Mouse (Mus musculus) embryonic facial prominence, embryonic 12.5 days (tissue): ENCODE measurements around the gene Mcm9. TPM values are rescaled to one million over a fixed set of nuclear protein-coding genes. Genes with fewer than 3 reads are reported as not detected.
A peak's percentile ranks its signal among the peaks of the same experiment; 100 is the strongest.
"Not testable (repeated sequence)": the region's sequence is repeated elsewhere in the genome, so short reads cannot be mapped to it uniquely, and the experiment has no call there.

Source experiments
- ATAC-seq: fragments of 200-750 bp; cut with Nextera tagmentation; 2 replicates; pipeline ENCODE4 v1.8.0; 2017; ENCODE audit not compliant: insufficient number of reproducible peaks, insufficient read depth, low FRiP score, low TSS enrichment
- H3K27ac ChIP-seq: fragments of 300-500 bp; sonication (generic); 2 replicates; pipeline ENCODE4 v1.5.1; 2016; ENCODE audit warnings: mild to moderate bottlenecking
- H3K27me3 ChIP-seq: fragments of 300-500 bp; sonication (generic); 2 replicates; pipeline ENCODE4 v1.6.1; 2016; ENCODE audit warnings: mild to moderate bottlenecking, moderate library complexity
- H3K36me3 ChIP-seq: fragments of 300-500 bp; sonication (generic); 2 replicates; pipeline ENCODE4 v1.6.1; 2016; ENCODE audit warnings: mild to moderate bottlenecking
- H3K4me1 ChIP-seq: fragments of 300-500 bp; sonication (generic); 2 replicates; pipeline ENCODE4 v1.6.1; 2016
- H3K4me2 ChIP-seq: fragments of 300-500 bp; sonication (generic); replicated peaks from 2 replicates; pipeline ENCODE4 v1.6.1; 2016; ENCODE audit warnings: mild to moderate bottlenecking, moderate library complexity
- H3K4me3 ChIP-seq: fragments of 300-500 bp; sonication (generic); 2 replicates; pipeline ENCODE4 v1.5.1; 2016; ENCODE audit warnings: mild to moderate bottlenecking
- H3K9ac ChIP-seq: fragments of 300-500 bp; sonication (generic); 2 replicates; pipeline ENCODE4 v1.6.1; 2016; ENCODE audit warnings: mild to moderate bottlenecking, moderate library complexity
- H3K9me3 ChIP-seq: fragments of 300-500 bp; sonication (generic); 2 replicates; pipeline ENCODE4 v1.6.1; 2016; ENCODE audit warnings: mild to moderate bottlenecking, moderate library complexity
- WGBS: fragments of 180-500 bp; shearing (Covaris S2); methylation state at CpG from one replicate; pipeline ENCODE4 v1.1.7; 2016; 5-methylcytosine and 5-hydroxymethylcytosine counted together
- polyA plus RNA-seq: library from polyadenylated mRNA; unstranded; fragments of >200 nt; fragmentation: Nextera tagmentation; extraction: Ambion mirVana; gene quantifications from 2 replicates; pipeline ENCODE4 v1.2.1, GENCODE M21; 2016

Mcm9 gene
- 14.4 and 14.7 TPM in 2 replicates for polyA plus RNA-seq

- not testable (repeated sequence) for H3K27me3 ChIP-seq, ATAC-seq, H3K36me3 ChIP-seq, H3K4me1 ChIP-seq, H3K9me3 ChIP-seq
- Histone ChIP-seq H3K4me3 (peak within 1 kb of the TSS; percentile 75), H3K9ac (peak within 1 kb of the TSS; percentile 78), H3K4me2 (peak within 1 kb of the TSS; percentile 36), H3K27ac (peak within 1 kb of the TSS; percentile 96)
- WGBS: 59% methylated on average over 10 of the region's 10 CpGs
Observed at GRCm38 (mm10) chr10:53630339-53630738, at the start of gene Mcm9. TSS of gene Mcm9 (minus strand) at chr10:53630439.

- ATAC-seq: no peak
- H3K9me3 ChIP-seq: no peaks in the 10 kb centered on the region
Observed at GRCm38 (mm10) chr10:53661788-53662187, 31.5 kb upstream of the Mcm9 start.

GRCm38 (mm10) chr10:53654239-53654638, 24.0 kb upstream of the Mcm9 start:
- not testable (repeated sequence) for H3K27me3 ChIP-seq, H3K27ac ChIP-seq, H3K4me1 ChIP-seq, H3K9me3 ChIP-seq, H3K9ac ChIP-seq, H3K36me3 ChIP-seq, H3K4me3 ChIP-seq, H3K4me2 ChIP-seq, ATAC-seq
- 71% methylated on average over 5 of the region's 5 CpGs for WGBS

More at GRCm38 (mm10) chr10:53661788-53662187, 31.5 kb upstream of the Mcm9 start:
- Histone ChIP-seq H3K4me2 (no peak overlapping the region), H3K4me1 (no peaks in the 10 kb centered on the region), H3K4me3 (no peak overlapping the region), H3K9ac (no peak overlapping the region), H3K36me3 (no peaks in the 10 kb centered on the region), H3K27ac (no peak overlapping the region), H3K27me3 (no peaks in the 10 kb centered on the region)
- 81% methylated on average over 4 of the region's 4 CpGs for WGBS

- Histone ChIP-seq H3K9me3 (no peaks in the 10 kb centered on the region), H3K36me3 (0 out of 2 replicates have a peak, but pooled peaks cover 2% of the 10 kb centered on the region), H3K4me3 (no peak overlapping the region), H3K9ac (no peak overlapping the region), H3K27ac (no peak overlapping the region), H3K4me1 (no peaks in the 10 kb centered on the region), H3K27me3 (no peaks in the 10 kb centered on the region), H3K4me2 (no peak overlapping the region)
- ATAC-seq: no peak
- WGBS: 81% methylated on average over 2 of the region's 2 CpGs
Observed at GRCm38 (mm10) chr10:53650683-53651082, 20.4 kb upstream of the Mcm9 start.

- Histone ChIP-seq H3K9me3 (no peaks in the 10 kb centered on the region), H3K36me3 (no peaks in the 10 kb centered on the region), H3K27ac (no peak overlapping the region), H3K9ac (no peak overlapping the region), H3K4me1 (no peaks in the 10 kb centered on the region), H3K27me3 (no peaks in the 10 kb centered on the region), H3K4me3 (no peak overlapping the region), H3K4me2 (no peak overlapping the region)
- ATAC-seq: no peak
Observed at GRCm38 (mm10) chr10:53641507-53641906, 11.3 kb upstream of the Mcm9 start.

- H3K9me3 ChIP-seq: no peaks in the 10 kb centered on the region
- no peak overlapping the region for H3K27ac ChIP-seq
- H3K27me3 ChIP-seq: no peaks in the 10 kb centered on the region
- no peak overlapping the region for H3K4me2 ChIP-seq
- 85% methylated on average over 13 of the region's 13 CpGs for WGBS
- no peaks in the 10 kb centered on the region for H3K36me3 ChIP-seq
- no peak for ATAC-seq
- H3K4me1 ChIP-seq: no peaks in the 10 kb centered on the region
- no peak overlapping the region for H3K9ac ChIP-seq
- no peak overlapping the region for H3K4me3 ChIP-seq
Observed at GRCm38 (mm10) chr10:53635246-53635971, 5.2 kb upstream of the Mcm9 start.

- Histone ChIP-seq H3K4me1 (no peaks in the 10 kb centered on the region), H3K9ac (no peak overlapping the region), H3K36me3 (no peaks in the 10 kb centered on the region), H3K27me3 (no peaks in the 10 kb centered on the region), H3K4me2 (no peak overlapping the region), H3K9me3 (no peaks in the 10 kb centered on the region), H3K4me3 (no peak overlapping the region), H3K27ac (no peak overlapping the region)
- ATAC-seq: no peak
- 80% methylated on average over 10 of the region's 10 CpGs for WGBS
Observed at GRCm38 (mm10) chr10:53634160-53634559, 3.9 kb upstream of the Mcm9 start.

GRCm38 (mm10) chr10:53629918-53630250, 355 bp downstream of the Mcm9 start:
- H3K9ac ChIP-seq: peak overlapping the region; percentile 78
- WGBS: under 1% methylated on average over 35 of the region's 35 CpGs
- H3K36me3 ChIP-seq: peaks cover 7% of the 10 kb centered on the region
- peak; percentile 96 for ATAC-seq
- no peaks in the 10 kb centered on the region for H3K9me3 ChIP-seq
- H3K4me2 ChIP-seq: peak overlapping the region; percentile 36
- H3K27ac ChIP-seq: peak overlapping the region; percentile 96
- H3K27me3 ChIP-seq: no peaks in the 10 kb centered on the region
- peaks cover 9% of the 10 kb centered on the region; the same call in 1 of the 2 replicates for H3K4me1 ChIP-seq
- peak overlapping the region; percentile 75 for H3K4me3 ChIP-seq

- peak overlapping the region; percentile 75 for H3K4me3 ChIP-seq
- ATAC-seq: peak; percentile 67
- peak overlapping the region; percentile 78 for H3K9ac ChIP-seq
- H3K4me2 ChIP-seq: peak overlapping the region; percentile 36
- H3K9me3 ChIP-seq: no peaks in the 10 kb centered on the region
- H3K36me3 ChIP-seq: peaks cover 8% of the 10 kb centered on the region
- H3K27me3 ChIP-seq: no peaks in the 10 kb centered on the region
- WGBS: under 1% methylated on average over 66 of the region's 67 CpGs
- H3K27ac ChIP-seq: peak overlapping the region; percentile 96
- H3K4me1 ChIP-seq: peaks cover 9% of the 10 kb centered on the region; the same call in 1 of the 2 replicates
Observed at GRCm38 (mm10) chr10:53629247-53629917, 857 bp downstream of the Mcm9 start.

GRCm38 (mm10) chr10:53615850-53616616, 14.2 kb downstream of the Mcm9 start:
- ATAC-seq: no peak
- no peak overlapping the region for H3K9ac ChIP-seq
- no peak overlapping the region for H3K4me2 ChIP-seq
- H3K27ac ChIP-seq: no peak overlapping the region
- H3K27me3 ChIP-seq: no peaks in the 10 kb centered on the region
- H3K4me3 ChIP-seq: no peak overlapping the region
- 91% methylated on average over 8 of the region's 8 CpGs for WGBS
- H3K4me1 ChIP-seq: no peaks in the 10 kb centered on the region
- H3K9me3 ChIP-seq: no peaks in the 10 kb centered on the region
- peaks cover 38% of the 10 kb centered on the region for H3K36me3 ChIP-seq

GRCm38 (mm10) chr10:53613955-53614354, 16.3 kb downstream of the Mcm9 start:
- Histone ChIP-seq H3K27ac (no peak overlapping the region), H3K27me3 (no peaks in the 10 kb centered on the region), H3K4me2 (no peak overlapping the region), H3K4me1 (no peaks in the 10 kb centered on the region), H3K9ac (no peak overlapping the region), H3K36me3 (peaks cover 43% of the 10 kb centered on the region), H3K4me3 (no peak overlapping the region), H3K9me3 (no peaks in the 10 kb centered on the region)
- ATAC-seq: no peak
- WGBS: 81% methylated on average over 1 of the region's 1 CpGs
